Mouse (Mus musculus) megakaryocyte, embryonic 14.5 days (primary cell): Measurements from ENCODE around the gene Hmg20a.

Experiments used
- FLI1 ChIP-seq: IDR thresholded peaks from 2 replicates; pipeline ENCODE4 v1.6.1; 2012; ENCODE audit warnings: low read length, inconsistent platforms, mixed read lengths
- GATA1 ChIP-seq: IDR thresholded peaks from 3 replicates; pipeline ENCODE4 v1.6.1; 2012; ENCODE audit warnings: mixed read lengths, low read length, inconsistent platforms, borderline replicate concordance

- TF ChIP-seq GATA1: no peak
- no peak for TF ChIP-seq FLI1
Measured at GRCm38 (mm10) chr9:56463046-56463445, 44.6 kb downstream of the Hmg20a start.
